Mouse (Mus musculus) heart, adult 2 months (tissue): ENCODE results near the gene Rtp1. TPM values are rescaled to one million over a fixed set of nuclear protein-coding genes. Genes with fewer than 3 reads are reported as not detected.

Experiments used
- DNase-seq, 2 experiments: peaks; one replicate each; pipeline ENCODE4 v3.0.0; 2021
- H3K27ac ChIP-seq: fragments of 200-600 bp; 2 replicates; pipeline ENCODE4 v1.8.1; 2022
- H3K27me3 ChIP-seq: fragments of 200-500 bp; 2 replicates; pipeline ENCODE4 v1.6.1; 2012; ENCODE audit warnings: mild to moderate bottlenecking, low read length, inconsistent platforms, mixed read lengths; ENCODE audit not compliant: control insufficient read depth, insufficient read depth
- H3K36me3 ChIP-seq: fragments of 200-500 bp; 2 replicates; pipeline ENCODE4 v1.6.1; 2012; ENCODE audit warnings: low read length, inconsistent platforms; ENCODE audit not compliant: control insufficient read depth, insufficient read depth
- H3K4me1 ChIP-seq: fragments of 200-500 bp; 2 replicates; pipeline ENCODE4 v1.6.1; 2011; ENCODE audit warnings: low read length; ENCODE audit not compliant: control insufficient read depth, insufficient read depth
- H3K4me3 ChIP-seq: fragments of 200-600 bp; 2 replicates; pipeline ENCODE4 v1.8.1; 2022
- H3K79me2 ChIP-seq: fragments of 200-500 bp; replicated peaks from 2 replicates; pipeline ENCODE4 v1.6.1; 2012; ENCODE audit warnings: mild to moderate bottlenecking, inconsistent platforms, low read length, moderate library complexity, mixed read lengths; ENCODE audit not compliant: control insufficient read depth, insufficient read depth
- H3K9ac ChIP-seq: fragments of 200-500 bp; 2 replicates; pipeline ENCODE4 v1.6.1; 2012; ENCODE audit warnings: low read depth, mild to moderate bottlenecking, control low read depth, inconsistent platforms, low read length, mixed read lengths
- CTCF ChIP-seq: fragments of 200-600 bp; IDR thresholded peaks from 2 replicates; pipeline ENCODE4 v1.8.1; 2022; ENCODE audit warnings: antibody characterized with exemption, mild to moderate bottlenecking, moderate library complexity
- EP300 ChIP-seq: fragments of 200-500 bp; IDR thresholded peaks from 2 replicates; pipeline ENCODE4 v1.6.1; 2011; ENCODE audit warnings: low read depth, low read length, control low read depth; ENCODE audit not compliant: insufficient read depth
- POLR2A ChIP-seq: fragments of 200-500 bp; IDR thresholded peaks from 2 replicates; pipeline ENCODE4 v1.6.1; 2011; ENCODE audit warnings: mild to moderate bottlenecking, low read depth, low read length, control low read depth; ENCODE audit not compliant: insufficient read depth
- WGBS: fragments of 180-500 bp; shearing (Covaris S2); methylation state at CpG from one replicate; pipeline ENCODE4 v1.1.7; 2018; 5-methylcytosine and 5-hydroxymethylcytosine counted together
- intact Hi-C: fragments of 180-260 bp; cut with DNase I; formaldehyde crosslinking; loops from one replicate; pipeline ENCODE4 v1.15.1; 2025
- polyA plus RNA-seq: library from polyadenylated mRNA; depleted of rRNA; stranded (reverse); fragments of >200 nt; gene quantifications from 2 replicates; pipeline ENCODE4 v1.2.3, GENCODE M21; 2012
- total RNA-seq, 2 experiments: library from RNA; stranded (reverse); gene quantifications; 2 replicates each; pipeline ENCODE4 v1.2.3; 2021

Rtp1 gene
- total and polyA plus RNA-seq, 3 experiments = not detected

GRCm38 (mm10) chr16:23403008-23403755, 25.8 kb upstream of the Rtp1 start:
- no peak overlapping the region for H3K9ac ChIP-seq
- DNase-seq = peak; percentile 66 to 79

GRCm38 (mm10) chr16:23412930-23413329, 16.0 kb upstream of the Rtp1 start:
- no peak for TF ChIP-seq CTCF
- no peak for TF ChIP-seq EP300
- TF ChIP-seq POLR2A = no peak
- Histone ChIP-seq H3K27me3 (no peaks in the 10 kb centered on the region), H3K79me2 (no peaks in the 10 kb centered on the region), H3K36me3 (no peaks in the 10 kb centered on the region; the same call in 1 of the 2 replicates), H3K4me3 (no peak overlapping the region), H3K27ac (no peak overlapping the region), H3K9ac (no peak overlapping the region), H3K4me1 (peaks cover 5% of the 10 kb centered on the region)
- no peak for DNase-seq
- intact Hi-C loops = no loop called here
- 74% methylated on average over 6 of the region's 6 CpGs for WGBS

More at GRCm38 (mm10) chr16:23403008-23403755, 25.8 kb upstream of the Rtp1 start:
- TF ChIP-seq POLR2A = no peak
- TF ChIP-seq CTCF = peak; percentile 88
- Histone ChIP-seq H3K27me3 (no peaks in the 10 kb centered on the region), H3K36me3 (no peaks in the 10 kb centered on the region), H3K79me2 (no peaks in the 10 kb centered on the region), H3K4me1 (no peaks in the 10 kb centered on the region; the same call in 1 of the 2 replicates), H3K27ac (no peak overlapping the region), H3K4me3 (no peak overlapping the region)
- WGBS = 30% methylated on average over 8 of the region's 8 CpGs
- intact Hi-C loops = loop anchor here (1.0 to 5.0 kb wide), 2 partner anchors 181 to 252 kb away; partner anchors contain the start of gene St6gal1

- H3K4me3 ChIP-seq = 0 out of 2 replicates have a peak overlapping the region, but pooled peaks have one; percentile 16
- peak overlapping the region; percentile 67 for H3K27ac ChIP-seq
- no peaks in the 10 kb centered on the region; the same call in 1 of the 2 replicates for H3K36me3 ChIP-seq
- H3K9ac ChIP-seq = peak overlapping the region; percentile 16; the same call in 1 of the 2 replicates
- intact Hi-C loops = no loop called here
- H3K79me2 ChIP-seq = no peaks in the 10 kb centered on the region
- DNase-seq = peak; percentile 55 to 62
- WGBS = 20% methylated on average over 10 of the region's 10 CpGs
- peak; percentile 68 for TF ChIP-seq POLR2A
- TF ChIP-seq CTCF = no peak
- H3K4me1 ChIP-seq = peaks cover 5% of the 10 kb centered on the region
- no peaks in the 10 kb centered on the region for H3K27me3 ChIP-seq
Observed at GRCm38 (mm10) chr16:23416261-23416656, 12.7 kb upstream of the Rtp1 start.

GRCm38 (mm10) chr16:23416657-23417293, 12.2 kb upstream of the Rtp1 start:
- WGBS = 27% methylated on average over 9 of the region's 9 CpGs
- peak overlapping the region; percentile 16; the same call in 1 of the 2 replicates for H3K9ac ChIP-seq

GRCm38 (mm10) chr16:23417456-23418240, 11.3 kb upstream of the Rtp1 start:
- Histone ChIP-seq H3K27me3 (no peaks in the 10 kb centered on the region), H3K27ac (no peak overlapping the region), H3K9ac (no peak overlapping the region), H3K4me1 (peaks cover 5% of the 10 kb centered on the region), H3K4me3 (no peak overlapping the region), H3K36me3 (no peaks in the 10 kb centered on the region; the same call in 1 of the 2 replicates), H3K79me2 (no peaks in the 10 kb centered on the region)
- WGBS = 87% methylated on average over 13 of the region's 13 CpGs
- TF ChIP-seq EP300 (no peak), POLR2A (no peak), CTCF (no peak)
- DNase-seq = no peak
- intact Hi-C loops = no loop called here

More at GRCm38 (mm10) chr16:23416657-23417293, 12.2 kb upstream of the Rtp1 start:
- no peak for TF ChIP-seq POLR2A
- TF ChIP-seq EP300 = 0 out of 2 replicates have a peak, but pooled peaks have one; percentile 37
- Histone ChIP-seq H3K4me1 (peaks cover 5% of the 10 kb centered on the region), H3K27ac (peak overlapping the region; percentile 67), H3K79me2 (no peaks in the 10 kb centered on the region), H3K4me3 (0 out of 2 replicates have a peak overlapping the region, but pooled peaks have one; percentile 16), H3K27me3 (no peaks in the 10 kb centered on the region), H3K36me3 (no peaks in the 10 kb centered on the region; the same call in 1 of the 2 replicates)
- peak; percentile 24 to 27 for DNase-seq
- intact Hi-C loops = no loop called here
